Mouse (Mus musculus) layer of hippocampus, adult 9-11 months (tissue): ENCODE data around the gene Glis3.
A peak's percentile ranks its signal among the peaks of the same experiment; 100 is the strongest.

Source experiments
- DNase-seq: peaks from one replicate; pipeline ENCODE4 v3.0.0; 2022

Glis3 gene

GRCm38 (mm10) chr19:28650836-28651235 is 29.0 kb downstream of the Glis3 start:
- no peak for DNase-seq

GRCm38 (mm10) chr19:28649489-28649888 is 30.4 kb downstream of the Glis3 start:
- no peak for DNase-seq

GRCm38 (mm10) chr19:28648881-28649280 is 31.0 kb downstream of the Glis3 start:
- no peak for DNase-seq

- DNase-seq = no peak
Measured at GRCm38 (mm10) chr19:28647424-28647823, 32.5 kb downstream of the Glis3 start.

- DNase-seq = no peak
Measured at GRCm38 (mm10) chr19:28646286-28646685, 33.6 kb downstream of the Glis3 start.

- DNase-seq = no peak
Measured at GRCm38 (mm10) chr19:28640861-28641381, 39.0 kb downstream of the Glis3 start.

GRCm38 (mm10) chr19:28635991-28636553 is 43.8 kb downstream of the Glis3 start:
- no peak for DNase-seq

- no peak for DNase-seq
Measured at GRCm38 (mm10) chr19:28634986-28635385, 44.9 kb downstream of the Glis3 start.

- DNase-seq = peak; percentile 32
Measured at GRCm38 (mm10) chr19:28628416-28628815, 51.5 kb downstream of the Glis3 start.

- DNase-seq = no peak
Measured at GRCm38 (mm10) chr19:28626189-28626588, 53.7 kb downstream of the Glis3 start.

GRCm38 (mm10) chr19:28624571-28624970 is 55.3 kb downstream of the Glis3 start:
- no peak for DNase-seq

- no peak for DNase-seq
Measured at GRCm38 (mm10) chr19:28623726-28624125, 56.2 kb downstream of the Glis3 start.

GRCm38 (mm10) chr19:28621608-28622505 is 58.0 kb downstream of the Glis3 start:
- DNase-seq = no peak

- DNase-seq = no peak
Measured at GRCm38 (mm10) chr19:28617736-28618135, 62.1 kb downstream of the Glis3 start.

- no peak for DNase-seq
Measured at GRCm38 (mm10) chr19:28617191-28617590, 62.7 kb downstream of the Glis3 start.

GRCm38 (mm10) chr19:28616487-28616886 is 63.4 kb downstream of the Glis3 start:
- DNase-seq = no peak

- no peak for DNase-seq
Measured at GRCm38 (mm10) chr19:28612249-28612648, 67.6 kb downstream of the Glis3 start.

GRCm38 (mm10) chr19:28608747-28609146 is 71.1 kb downstream of the Glis3 start:
- no peak for DNase-seq

GRCm38 (mm10) chr19:28608277-28608676 is 71.6 kb downstream of the Glis3 start:
- peak; percentile 51 for DNase-seq

- DNase-seq = no peak
Measured at GRCm38 (mm10) chr19:28600866-28601265, 79.0 kb downstream of the Glis3 start.

- no peak for DNase-seq
Measured at GRCm38 (mm10) chr19:28594215-28594614, 85.7 kb downstream of the Glis3 start.

- DNase-seq = no peak
Measured at GRCm38 (mm10) chr19:28592981-28593380, 86.9 kb downstream of the Glis3 start.

- no peak for DNase-seq
Measured at GRCm38 (mm10) chr19:28591736-28592477, 88.0 kb downstream of the Glis3 start.
